Mouse (Mus musculus) embryonic facial prominence, embryonic 11.5 days (tissue): Measurements from ENCODE around the gene Mtif3. TPM values are rescaled to one million over a fixed set of nuclear protein-coding genes. Genes with fewer than 3 reads are reported as not detected.
"Not testable (repeated sequence)": the region's sequence is repeated elsewhere in the genome, so short reads cannot be mapped to it uniquely, and the experiment has no call there.

Experiments used
- ATAC-seq: fragments of 200-750 bp; cut with Nextera tagmentation; replicated peaks from 2 replicates; pipeline ENCODE4 v1.8.0; 2017; ENCODE audit warnings: low read depth; ENCODE audit not compliant: insufficient number of reproducible peaks, low FRiP score, low TSS enrichment
- DNase-seq: peaks from one replicate; pipeline ENCODE4 v3.0.0-alpha.2; 2015; ENCODE audit warnings: low spot score
- H3K27ac ChIP-seq: fragments of 300-500 bp; sonication (generic); replicated peaks from 2 replicates; pipeline ENCODE4 v1.5.1; 2014; ENCODE audit warnings: mild to moderate bottlenecking, low read depth, low read length, control low read depth
- H3K27me3 ChIP-seq: fragments of 300-500 bp; sonication (generic); 2 replicates; pipeline ENCODE4 v1.6.1; 2014; ENCODE audit warnings: mild to moderate bottlenecking, low read length, moderate library complexity, mixed read lengths; ENCODE audit not compliant: control insufficient read depth, insufficient read depth
- H3K36me3 ChIP-seq: fragments of 300-500 bp; sonication (generic); replicated peaks from 2 replicates; pipeline ENCODE4 v1.6.1; 2014; ENCODE audit warnings: low read depth, mild to moderate bottlenecking, low read length, moderate library complexity, mixed read lengths; ENCODE audit not compliant: control insufficient read depth, insufficient read depth
- H3K4me1 ChIP-seq: fragments of 300-500 bp; sonication (generic); 2 replicates; pipeline ENCODE4 v1.6.1; 2014; ENCODE audit warnings: low read length, mixed read lengths; ENCODE audit not compliant: control insufficient read depth, insufficient read depth
- H3K4me2 ChIP-seq: fragments of 300-500 bp; sonication (generic); 2 replicates; pipeline ENCODE4 v1.6.1; 2014; ENCODE audit warnings: low read depth, mild to moderate bottlenecking, control low read depth, low read length, moderate library complexity
- H3K4me3 ChIP-seq: fragments of 300-500 bp; sonication (generic); 2 replicates; pipeline ENCODE4 v1.5.1; 2014; ENCODE audit warnings: low read depth, low read length, control low read depth
- H3K9ac ChIP-seq: fragments of 300-500 bp; sonication (generic); replicated peaks from 2 replicates; pipeline ENCODE4 v1.6.1; 2014; ENCODE audit warnings: mild to moderate bottlenecking, control low read depth, low read length
- H3K9me3 ChIP-seq: fragments of 300-500 bp; sonication (generic); replicated peaks from 2 replicates; pipeline ENCODE4 v1.6.1; 2016; ENCODE audit warnings: mild to moderate bottlenecking, low read length, inconsistent platforms, mixed read lengths; ENCODE audit not compliant: control insufficient read depth
- WGBS: fragments of 180-500 bp; shearing (Covaris S2); extraction: QIAGEN DNeasy Blood & Tissue Kit; methylation state at CpG from one replicate; pipeline ENCODE4 v1.1.7; 2014; 5-methylcytosine and 5-hydroxymethylcytosine counted together
- polyA plus RNA-seq: library from polyadenylated mRNA; unstranded; fragments of >200 nt; fragmentation: Nextera tagmentation; extraction: Ambion mirVana; gene quantifications from 2 replicates; pipeline ENCODE4 v1.2.1, GENCODE M21; 2014

Mtif3 gene
- polyA plus RNA-seq, 1 experiment from 2014 or later, result 28.5 TPM

- Histone ChIP-seq H3K9me3 (no peaks in the 10 kb centered on the region), H3K36me3 (no peaks in the 10 kb centered on the region), H3K27ac (no peak overlapping the region), H3K9ac (peak overlapping the region; percentile 10), H3K27me3 (no peaks in the 10 kb centered on the region), H3K4me1 (no peaks in the 10 kb centered on the region), H3K4me3 (peak overlapping the region; percentile 18), H3K4me2 (peak overlapping the region; percentile 60)
- WGBS, result 5% methylated on average over 25 of the region's 27 CpGs
- DNase-seq, result peak; percentile 32
- peak; percentile 61 for ATAC-seq
These were observed 43.1 kb downstream of the Mtif3 start for GRCm38 (mm10) chr5:146920314-146921161.

DNA sequence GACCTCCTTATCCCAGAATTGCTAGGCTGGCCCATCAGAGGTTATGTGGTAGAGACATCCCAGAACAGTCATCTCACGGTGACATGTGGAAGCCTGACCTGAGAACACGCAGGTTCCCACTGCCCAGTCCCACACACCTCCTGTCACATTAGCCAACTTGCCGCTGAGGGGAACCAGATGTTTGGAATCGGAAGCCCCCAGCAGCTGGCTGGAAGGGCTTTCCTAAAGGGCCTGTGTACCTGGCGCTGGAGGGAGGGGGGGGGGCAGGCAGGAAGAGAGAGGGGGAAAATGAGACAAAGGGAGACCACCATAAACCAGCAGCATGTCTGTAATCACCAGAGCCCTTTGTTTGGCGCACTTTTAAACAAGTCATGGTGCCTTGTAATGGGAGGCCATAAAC is 43.7 kb downstream of the Mtif3 start:
- Histone ChIP-seq H3K9ac (peak overlapping the region; percentile 1; the same call in 1 of the 2 replicates), H3K27me3 (no peaks in the 10 kb centered on the region), H3K36me3 (no peaks in the 10 kb centered on the region), H3K4me2 (peak overlapping the region; percentile 60), H3K4me1 (no peaks in the 10 kb centered on the region), H3K27ac (no peak overlapping the region), H3K9me3 (no peaks in the 10 kb centered on the region), H3K4me3 (no peak overlapping the region; the same call in 1 of the 2 replicates)
- ATAC-seq (peak; percentile 45; the same call in 1 of the 2 replicates), DNase-seq (peak; percentile 55)
- WGBS, result 14% methylated on average over 6 of the region's 6 CpGs

DNA sequence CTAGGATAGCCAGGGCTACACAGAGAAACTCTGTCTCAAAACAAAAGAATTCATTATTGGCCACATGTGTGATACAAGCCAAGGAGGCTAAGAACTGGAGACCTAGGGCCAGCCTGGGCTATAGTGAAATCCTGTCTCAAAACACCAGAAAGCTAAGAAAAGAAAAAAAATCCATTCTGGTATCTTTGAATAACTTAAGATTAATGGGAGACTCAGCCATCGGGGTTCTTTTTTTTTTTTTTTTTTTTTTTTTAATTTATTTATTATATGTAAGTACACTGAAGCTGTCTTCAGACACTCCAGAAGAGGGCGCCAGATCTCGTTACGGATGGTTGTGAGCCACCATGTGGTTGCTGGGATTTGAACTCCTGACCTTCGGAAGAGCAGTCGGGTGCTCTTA is 46.2 kb downstream of the Mtif3 start:
- H3K9me3 ChIP-seq, H3K27ac ChIP-seq, H3K36me3 ChIP-seq, DNase-seq, H3K4me3 ChIP-seq, H3K27me3 ChIP-seq, H3K9ac ChIP-seq, H3K4me2 ChIP-seq, ATAC-seq, H3K4me1 ChIP-seq: not testable (repeated sequence)
- WGBS, result 94% methylated on average over 3 of the region's 6 CpGs

GRCm38 (mm10) chr5:146916806-146917205 is 46.8 kb downstream of the Mtif3 start:
- no peak overlapping the region for H3K27ac ChIP-seq
- no peaks in the 10 kb centered on the region; the same call in 1 of the 2 replicates for H3K27me3 ChIP-seq
- no peaks in the 10 kb centered on the region for H3K9me3 ChIP-seq
- H3K36me3 ChIP-seq, result no peaks in the 10 kb centered on the region
- WGBS, result 25% methylated on average over 6 of the region's 6 CpGs
- no peak for ATAC-seq
- no peak overlapping the region for H3K9ac ChIP-seq
- H3K4me1 ChIP-seq, result no peaks in the 10 kb centered on the region; the same call in 1 of the 2 replicates
- no peak for DNase-seq
- no peak overlapping the region for H3K4me3 ChIP-seq
- no peak overlapping the region for H3K4me2 ChIP-seq

- Histone ChIP-seq H3K36me3 (no peaks in the 10 kb centered on the region), H3K9me3 (no peaks in the 10 kb centered on the region), H3K27me3 (no peaks in the 10 kb centered on the region; the same call in 1 of the 2 replicates), H3K4me3 (no peak overlapping the region), H3K9ac (no peak overlapping the region), H3K27ac (no peak overlapping the region), H3K4me2 (no peak overlapping the region), H3K4me1 (no peaks in the 10 kb centered on the region; the same call in 1 of the 2 replicates)
- 66% methylated on average over 8 of the region's 8 CpGs for WGBS
- ATAC-seq (no peak), DNase-seq (no peak)
These were observed 47.3 kb downstream of the Mtif3 start for GRCm38 (mm10) chr5:146916273-146916672.

DNA sequence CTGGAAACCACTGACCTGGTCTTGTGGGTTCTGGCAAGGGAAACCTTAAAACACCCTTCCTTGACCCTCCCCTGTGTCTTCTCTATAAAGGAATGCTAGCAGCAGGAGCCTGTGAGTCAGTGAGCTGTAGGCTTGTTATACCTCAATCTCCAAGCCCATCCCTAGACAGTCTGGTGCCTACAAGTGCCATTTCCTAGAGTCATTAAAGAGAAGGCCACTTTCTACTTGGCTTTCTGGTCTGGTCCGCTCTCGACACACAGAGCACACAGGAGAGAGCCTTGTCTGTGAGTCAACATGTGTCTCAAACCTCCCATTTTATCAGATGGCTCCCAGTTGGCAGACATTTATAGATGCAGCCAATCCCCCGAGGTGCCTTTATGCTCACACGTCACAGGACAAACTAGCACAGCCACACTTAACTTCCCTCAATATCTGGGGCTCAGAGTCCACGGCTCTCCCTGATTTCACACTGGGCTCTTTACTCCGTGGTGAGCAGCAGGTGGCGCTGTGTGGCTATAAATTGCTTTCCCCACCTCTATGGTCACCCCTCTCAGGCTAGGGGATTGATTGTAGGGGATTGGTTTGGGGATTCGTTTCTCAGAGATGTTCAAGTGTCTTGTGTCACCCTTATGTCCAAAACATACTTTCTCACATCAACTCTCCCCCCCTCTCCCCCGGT is 49.4 kb downstream of the Mtif3 start:
- Histone ChIP-seq H3K9me3 (no peaks in the 10 kb centered on the region), H3K9ac (no peak overlapping the region), H3K36me3 (no peaks in the 10 kb centered on the region), H3K4me2 (no peak overlapping the region), H3K4me1 (no peaks in the 10 kb centered on the region; the same call in 1 of the 2 replicates), H3K27ac (no peak overlapping the region), H3K4me3 (no peak overlapping the region), H3K27me3 (no peaks in the 10 kb centered on the region; the same call in 1 of the 2 replicates)
- WGBS, result 29% methylated on average over 9 of the region's 9 CpGs
- ATAC-seq, result no peak
- DNase-seq, result peak; percentile 80

GRCm38 (mm10) chr5:146913355-146913754 is 50.2 kb downstream of the Mtif3 start:
- H3K9ac ChIP-seq, result no peak overlapping the region
- no peak overlapping the region for H3K4me3 ChIP-seq
- no peaks in the 10 kb centered on the region; the same call in 1 of the 2 replicates for H3K4me1 ChIP-seq
- H3K27me3 ChIP-seq, result no peaks in the 10 kb centered on the region; the same call in 1 of the 2 replicates
- H3K27ac ChIP-seq, result no peak overlapping the region
- no peaks in the 10 kb centered on the region for H3K9me3 ChIP-seq
- no peaks in the 10 kb centered on the region for H3K36me3 ChIP-seq
- WGBS, result 71% methylated on average over 7 of the region's 7 CpGs
- no peak overlapping the region for H3K4me2 ChIP-seq
- no peak for ATAC-seq
- DNase-seq, result peak; percentile 13

DNA sequence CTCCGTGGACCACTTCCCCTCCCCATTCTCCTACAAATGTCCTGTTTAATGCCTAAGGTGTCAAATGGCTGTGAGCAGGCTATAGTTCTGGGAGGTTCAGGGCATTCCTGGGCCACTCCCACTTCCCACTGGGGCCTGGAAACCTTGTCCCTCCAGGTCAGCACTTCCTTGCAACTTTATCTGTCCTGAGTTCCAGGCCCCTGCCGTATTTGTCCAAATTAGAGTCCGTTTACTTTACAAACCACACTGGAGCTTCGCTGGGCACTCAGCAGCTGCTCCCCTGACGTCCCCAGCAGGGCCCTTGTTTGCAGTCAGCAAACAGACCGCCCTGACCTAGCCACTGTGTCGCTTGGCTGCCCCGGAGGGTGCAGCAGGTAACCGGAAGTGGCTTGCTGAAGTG is 51.4 kb downstream of the Mtif3 start:
- H3K36me3 ChIP-seq, result no peaks in the 10 kb centered on the region
- ATAC-seq (no peak), DNase-seq (peak; percentile 29)
- no peak overlapping the region for H3K9ac ChIP-seq
- H3K9me3 ChIP-seq, result no peaks in the 10 kb centered on the region
- no peak overlapping the region for H3K27ac ChIP-seq
- H3K4me2 ChIP-seq, result no peak overlapping the region
- no peaks in the 10 kb centered on the region; the same call in 1 of the 2 replicates for H3K27me3 ChIP-seq
- 13% methylated on average over 9 of the region's 9 CpGs for WGBS
- no peaks in the 10 kb centered on the region; the same call in 1 of the 2 replicates for H3K4me1 ChIP-seq
- H3K4me3 ChIP-seq, result no peak overlapping the region
